Mouse (Mus musculus): Measurements from ENCODE around the gene Fam13c. TPM values are rescaled to one million over a fixed set of nuclear protein-coding genes. Genes with fewer than 3 reads are reported as not detected.

The Fam13c gene
- polyA plus RNA-seq, 1 experiment from 2014 or later = 11.9 TPM

DNA sequence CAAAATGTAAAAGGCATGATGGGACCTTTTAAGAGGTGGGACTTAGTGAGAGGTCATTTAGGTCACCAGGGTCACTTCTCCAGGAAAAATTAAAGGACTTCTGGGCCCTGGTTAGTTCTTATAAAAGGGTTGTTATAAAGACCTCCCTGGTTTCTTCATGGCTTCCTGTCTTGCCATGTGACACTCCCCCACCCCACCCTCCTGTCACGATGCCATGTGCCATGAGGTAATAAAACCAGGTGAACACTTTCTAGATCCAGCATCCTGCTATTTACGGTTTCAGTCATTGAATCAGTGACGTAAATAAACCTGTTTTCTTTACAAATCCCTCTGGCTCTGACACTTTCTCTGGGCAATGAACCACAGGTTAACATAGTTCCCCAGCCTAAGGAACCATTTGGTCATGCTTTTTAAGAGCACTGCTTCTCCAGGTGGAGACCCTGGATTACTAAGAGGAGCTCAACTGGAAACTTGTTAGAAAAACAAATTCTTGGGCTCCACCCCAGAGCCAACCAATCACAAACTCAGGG lies 146.7 kb downstream of the Fam13c start:
- no peaks in the 10 kb centered on the region for H3K9me3 ChIP-seq (ENCODE audit: control insufficient read depth, low read length)
- H3K4me3 ChIP-seq (ENCODE audit: low read depth, low read length) = no peak overlapping the region
- DNase-seq (ENCODE audit: low spot score) = no peak
- no peaks in the 10 kb centered on the region for H3K4me1 ChIP-seq (ENCODE audit: control insufficient read depth, insufficient read depth, low read length)
- H3K36me3 ChIP-seq (ENCODE audit: control insufficient read depth, insufficient read depth, low read length) = no peaks in the 10 kb centered on the region
- H3K9ac ChIP-seq (ENCODE audit: low read length) = no peak overlapping the region
- H3K4me2 ChIP-seq (ENCODE audit: low read depth) = no peak overlapping the region
- no peak for ATAC-seq (ENCODE audit: insufficient read depth, low FRiP score, low TSS enrichment)
- no peak overlapping the region for H3K27ac ChIP-seq (ENCODE audit: low read depth, low read length)
- H3K27me3 ChIP-seq (ENCODE audit: control insufficient read depth, insufficient read depth, low read length) = no peaks in the 10 kb centered on the region
- WGBS = 70% methylated on average over 3 of the region's 3 CpGs

DNA sequence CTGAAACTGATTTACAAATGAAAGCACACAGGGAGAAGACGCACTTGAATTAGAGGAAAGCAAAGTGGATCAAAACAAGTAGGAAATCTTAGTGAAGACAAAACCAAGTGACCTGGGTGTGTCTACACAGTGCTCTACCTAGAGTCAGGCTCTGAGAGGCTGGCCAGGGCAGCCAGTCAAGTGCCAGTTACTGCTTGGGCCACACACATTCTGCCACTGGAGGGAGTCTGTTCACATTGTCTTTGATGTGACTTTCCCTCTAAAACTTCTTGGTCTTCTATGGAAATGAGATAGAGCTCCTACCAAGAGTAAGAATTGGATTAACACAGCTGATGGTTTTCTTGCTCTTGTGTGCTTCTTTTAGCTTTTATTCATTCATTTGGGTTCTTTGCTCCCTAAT lies 153.7 kb downstream of the Fam13c start:
- H3K4me1 ChIP-seq (ENCODE audit: control insufficient read depth, insufficient read depth, low read length) = no peaks in the 10 kb centered on the region
- no peak for ATAC-seq (ENCODE audit: insufficient read depth, low FRiP score, low TSS enrichment)
- no peaks in the 10 kb centered on the region for H3K27me3 ChIP-seq (ENCODE audit: control insufficient read depth, insufficient read depth, low read length)
- H3K9ac ChIP-seq (ENCODE audit: low read length) = no peak overlapping the region
- no peaks in the 10 kb centered on the region for H3K9me3 ChIP-seq (ENCODE audit: control insufficient read depth, low read length)
- peak; percentile 30 for DNase-seq (ENCODE audit: low spot score)
- H3K36me3 ChIP-seq (ENCODE audit: control insufficient read depth, insufficient read depth, low read length) = no peaks in the 10 kb centered on the region
- H3K4me2 ChIP-seq (ENCODE audit: low read depth) = no peak overlapping the region
- H3K27ac ChIP-seq (ENCODE audit: low read depth, low read length) = no peak overlapping the region
- H3K4me3 ChIP-seq (ENCODE audit: low read depth, low read length) = no peak overlapping the region
- WGBS = 58% methylated on average over 1 of the region's 1 CpGs

DNA sequence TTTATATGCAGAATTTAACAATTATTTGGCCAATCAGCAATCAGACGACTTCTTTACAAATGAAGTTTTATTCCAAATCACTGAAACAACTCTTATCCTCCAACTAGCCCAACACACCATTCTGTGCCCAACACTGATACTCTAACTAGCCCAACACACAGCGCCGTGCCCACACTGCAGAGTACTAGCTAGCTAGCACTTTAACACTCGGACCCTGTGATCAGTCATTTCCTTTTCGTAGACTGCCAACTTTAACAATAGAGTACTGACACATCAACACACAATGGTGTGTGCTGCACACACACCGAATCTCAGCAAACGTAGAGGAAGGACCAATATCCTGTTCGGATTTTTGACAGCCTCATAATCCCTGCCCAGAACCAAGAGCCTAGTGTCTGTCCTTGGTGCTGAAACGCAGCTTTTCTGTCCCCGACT lies 157.8 kb downstream of the Fam13c start:
- Histone ChIP-seq H3K36me3 (ENCODE audit: control insufficient read depth, insufficient read depth, low read length) (no peaks in the 10 kb centered on the region), H3K27ac (ENCODE audit: low read depth, low read length) (peak overlapping the region; percentile 92), H3K4me2 (ENCODE audit: low read depth) (peak overlapping the region; percentile 90), H3K27me3 (ENCODE audit: control insufficient read depth, insufficient read depth, low read length) (no peaks in the 10 kb centered on the region), H3K4me3 (ENCODE audit: low read depth, low read length) (peak overlapping the region; percentile 83), H3K9me3 (ENCODE audit: control insufficient read depth, low read length) (no peaks in the 10 kb centered on the region), H3K9ac (ENCODE audit: low read length) (peak overlapping the region; percentile 94), H3K4me1 (ENCODE audit: control insufficient read depth, insufficient read depth, low read length) (0 out of 2 replicates have a peak, but pooled peaks cover 3% of the 10 kb centered on the region)
- WGBS = 13% methylated on average over 10 of the region's 10 CpGs
- DNase-seq (ENCODE audit: low spot score) = no peak
- ATAC-seq (ENCODE audit: insufficient read depth, low FRiP score, low TSS enrichment) = peak; percentile 14; the same call in 1 of the 2 replicates

DNA sequence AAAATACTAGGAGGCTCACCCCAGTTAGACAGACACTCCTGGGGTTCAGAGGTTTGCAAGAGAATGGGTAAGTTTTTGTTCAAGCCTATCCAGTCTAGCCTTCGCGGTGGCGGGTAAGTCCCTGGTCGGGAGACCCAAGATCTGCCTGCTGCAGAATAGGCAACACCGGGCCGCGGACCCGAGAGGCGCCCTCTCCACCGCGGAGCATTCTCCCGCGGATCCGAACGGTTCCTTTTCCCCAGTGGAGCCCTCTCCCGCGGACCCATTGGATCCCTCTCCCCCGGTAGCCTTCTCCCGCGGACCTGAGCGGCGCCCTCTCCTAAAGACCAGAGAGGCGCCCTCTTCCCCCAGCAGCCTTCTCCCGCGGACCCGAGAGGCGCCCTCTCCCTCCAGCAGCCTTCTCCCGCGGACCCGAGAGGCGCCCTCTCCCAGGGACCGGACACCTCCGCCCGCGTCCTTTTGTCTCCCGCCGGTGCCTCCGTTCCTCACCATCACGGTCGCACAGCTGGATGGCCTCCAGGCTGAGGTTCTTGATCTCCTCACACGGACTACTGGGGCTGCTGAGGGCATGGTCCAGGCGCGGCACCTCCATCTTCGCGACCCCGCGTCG lies 158.3 kb downstream of the Fam13c start:
- Histone ChIP-seq H3K4me2 (ENCODE audit: low read depth) (peak overlapping the region; percentile 90), H3K9ac (ENCODE audit: low read length) (peak overlapping the region; percentile 94), H3K36me3 (ENCODE audit: control insufficient read depth, insufficient read depth, low read length) (no peaks in the 10 kb centered on the region), H3K27me3 (ENCODE audit: control insufficient read depth, insufficient read depth, low read length) (no peaks in the 10 kb centered on the region), H3K27ac (ENCODE audit: low read depth, low read length) (peak overlapping the region; percentile 92), H3K4me1 (ENCODE audit: control insufficient read depth, insufficient read depth, low read length) (0 out of 2 replicates have a peak, but pooled peaks cover 3% of the 10 kb centered on the region), H3K9me3 (ENCODE audit: control insufficient read depth, low read length) (no peaks in the 10 kb centered on the region), H3K4me3 (ENCODE audit: low read depth, low read length) (peak overlapping the region; percentile 83)
- ATAC-seq (ENCODE audit: insufficient read depth, low FRiP score, low TSS enrichment) (peak; percentile 69), DNase-seq (ENCODE audit: low spot score) (peak; percentile 74)
- WGBS = 0% methylated on average over 47 of the region's 48 CpGs

DNA sequence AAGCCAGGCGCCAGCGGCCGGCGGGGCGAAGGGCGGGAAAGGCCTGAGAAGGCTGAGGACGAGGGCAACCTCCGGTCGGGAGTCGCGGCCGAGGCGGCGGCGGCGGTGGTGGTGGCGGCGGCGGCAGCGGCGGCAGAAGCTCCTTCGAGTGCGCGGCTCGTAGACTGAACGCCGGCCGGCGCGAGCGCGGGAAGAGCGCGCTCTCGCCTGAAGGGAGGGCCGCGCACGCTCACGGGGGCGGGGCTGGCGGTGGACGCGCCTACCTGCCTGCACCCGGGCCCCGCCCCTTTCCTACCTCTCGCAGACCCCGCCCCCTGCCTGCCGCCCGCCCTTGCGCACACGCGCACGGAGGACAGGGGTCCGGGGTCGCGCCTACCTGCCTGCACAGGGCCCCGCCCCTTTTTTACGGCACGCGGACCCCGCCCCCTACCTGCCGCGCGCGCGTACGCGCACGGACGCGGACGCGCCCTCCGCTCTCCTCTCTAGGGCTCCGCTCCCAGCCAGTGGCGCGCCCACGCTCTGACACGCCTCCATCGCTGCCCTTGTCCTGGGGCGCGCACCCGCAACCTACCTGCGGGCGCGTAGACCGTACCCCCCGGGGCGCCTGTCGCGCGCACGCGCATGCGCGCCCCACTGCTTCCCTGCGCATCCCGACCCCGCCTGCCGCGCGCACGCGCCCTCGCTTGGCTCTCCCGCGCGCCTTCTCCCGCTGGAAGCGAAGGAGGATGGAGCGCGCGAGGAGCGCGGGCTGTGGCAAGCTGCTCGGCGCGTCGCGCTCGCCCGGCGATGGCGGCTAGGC lies 159.0 kb downstream of the Fam13c start:
- Histone ChIP-seq H3K9me3 (ENCODE audit: control insufficient read depth, low read length) (no peaks in the 10 kb centered on the region), H3K9ac (ENCODE audit: low read length) (peak overlapping the region; percentile 94), H3K27ac (ENCODE audit: low read depth, low read length) (peak overlapping the region; percentile 92), H3K4me2 (ENCODE audit: low read depth) (peak overlapping the region; percentile 90), H3K36me3 (ENCODE audit: control insufficient read depth, insufficient read depth, low read length) (no peaks in the 10 kb centered on the region), H3K4me1 (ENCODE audit: control insufficient read depth, insufficient read depth, low read length) (0 out of 2 replicates have a peak, but pooled peaks cover 3% of the 10 kb centered on the region), H3K4me3 (ENCODE audit: low read depth, low read length) (peak overlapping the region; percentile 83), H3K27me3 (ENCODE audit: control insufficient read depth, insufficient read depth, low read length) (no peaks in the 10 kb centered on the region)
- ATAC-seq (ENCODE audit: insufficient read depth, low FRiP score, low TSS enrichment) (peak; percentile 91), DNase-seq (ENCODE audit: low spot score) (peak; percentile 93)
- WGBS = under 1% methylated on average over 87 of the region's 124 CpGs

DNA sequence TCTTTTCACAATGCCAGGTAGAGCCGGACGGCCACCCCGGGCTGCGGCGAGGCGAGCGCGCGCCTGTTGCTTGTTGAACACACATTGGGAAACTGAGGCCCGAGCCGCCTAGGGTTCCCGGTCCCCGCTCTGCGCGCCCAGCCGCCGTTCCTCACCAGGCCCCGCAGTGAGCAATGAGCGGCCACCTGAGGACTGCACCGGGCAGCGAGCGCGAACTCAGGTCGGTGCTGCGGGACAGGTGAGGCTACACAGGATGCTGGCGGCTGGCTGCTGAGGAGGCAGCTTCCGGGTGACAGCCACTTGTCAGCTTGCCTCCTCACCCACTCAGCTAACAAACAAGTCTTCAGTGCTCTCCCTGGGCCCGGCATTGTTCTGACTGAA lies 159.6 kb downstream of the Fam13c start:
- H3K9ac ChIP-seq (ENCODE audit: low read length) = peak overlapping the region; percentile 94
- DNase-seq (ENCODE audit: low spot score) = no peak
- H3K4me2 ChIP-seq (ENCODE audit: low read depth) = peak overlapping the region; percentile 90
- peak; percentile 32 for ATAC-seq (ENCODE audit: insufficient read depth, low FRiP score, low TSS enrichment)
- 0 out of 2 replicates have a peak, but pooled peaks cover 3% of the 10 kb centered on the region for H3K4me1 ChIP-seq (ENCODE audit: control insufficient read depth, insufficient read depth, low read length)
- no peaks in the 10 kb centered on the region for H3K27me3 ChIP-seq (ENCODE audit: control insufficient read depth, insufficient read depth, low read length)
- peak overlapping the region; percentile 83 for H3K4me3 ChIP-seq (ENCODE audit: low read depth, low read length)
- under 1% methylated on average over 28 of the region's 28 CpGs for WGBS
- peak overlapping the region; percentile 92 for H3K27ac ChIP-seq (ENCODE audit: low read depth, low read length)
- no peaks in the 10 kb centered on the region for H3K9me3 ChIP-seq (ENCODE audit: control insufficient read depth, low read length)
- H3K36me3 ChIP-seq (ENCODE audit: control insufficient read depth, insufficient read depth, low read length) = no peaks in the 10 kb centered on the region

Other genes starting within 250 kb of the Fam13c start
- gene Mrln, start 235.8 kb upstream of the Fam13c start, polyA plus RNA-seq (2014; fragmentation: Nextera tagmentation; extraction: Ambion mirVana) = 8.2 and 11.0 TPM in 2 replicates
- gene Slc16a9, start 195.4 kb upstream of the Fam13c start, polyA plus RNA-seq (2014; fragmentation: Nextera tagmentation; extraction: Ambion mirVana) = 0.68 and 0.69 TPM in 2 replicates
- 142 and 166 TPM in 2 replicates for gene Phyhipl, start 215.5 kb downstream of the Fam13c start, polyA plus RNA-seq (2014; fragmentation: Nextera tagmentation; extraction: Ambion mirVana)

Measured in neural tube, embryonic 11.5 days (tissue).